Mouse (Mus musculus) lung, adult 10 weeks (tissue): Measurements from ENCODE around the gene Ranbp3. TPM values are rescaled to one million over a fixed set of nuclear protein-coding genes. Genes with fewer than 3 reads are reported as not detected.

Experiments used
- polyA plus RNA-seq: library from polyadenylated mRNA; stranded (reverse); fragments of 350-450 nt; fragmentation: Illumina TruSeq; extraction: RNeasy Lipid Tissue Mini Kit (QIAGEN cat#74804); gene quantifications from one replicate; pipeline ENCODE4 v1.2.3, GENCODE M21; 2014; ENCODE audit warnings: low read depth, low replicate concordance; ENCODE audit not compliant: insufficient read depth

Ranbp3 gene
- 35.0 TPM for polyA plus RNA-seq

GRCm38 (mm10) chr17:56672941-56673646, at the start of gene Ranbp3:
Ranbp3 (plus strand) TSS chr17:56673294.

GRCm38 (mm10) chr17:56626754-56627470, 46.2 kb upstream of the Ranbp3 start, which contains the start of gene Lonp1:
Lonp1 (minus strand) TSS chr17:56626887.

GRCm38 (mm10) chr17:56627530-56628277, 45.4 kb upstream of the Ranbp3 start, which contains the start of gene Catsperd:
Catsperd (plus strand) TSS chr17:56628143.

GRCm38 (mm10) chr17:56717363-56718058, 44.4 kb downstream of the Ranbp3 start, which contains the start of the genes Ndufa11 and Vmac:
Ndufa11 (plus strand) TSS chr17:56717767.
Vmac (minus strand) TSS chr17:56718022.

GRCm38 (mm10) chr17:56757416-56758123, 84.5 kb downstream of the Ranbp3 start, which contains the start of gene Nrtn:
Nrtn (minus strand) TSS chr17:56757530.

Other genes with a start within 250 kb of the Ranbp3 start
- gene Ptprs, start 196.8 kb upstream of the Ranbp3 start, polyA plus RNA-seq: 10.7 TPM
- gene Znrf4, start 160.9 kb upstream of the Ranbp3 start, polyA plus RNA-seq: not detected
- 3.3 TPM for gene Gm20219, start 118.9 kb upstream of the Ranbp3 start, polyA plus RNA-seq
- gene Safb2, start 88.7 kb upstream of the Ranbp3 start, polyA plus RNA-seq: 37.8 TPM
- gene Safb, start 88.5 kb upstream of the Ranbp3 start, polyA plus RNA-seq: 55.7 TPM
- gene 2410015M20Rik, start 63.5 kb upstream of the Ranbp3 start, polyA plus RNA-seq: 148 TPM
- gene Rpl36, start 59.9 kb upstream of the Ranbp3 start, polyA plus RNA-seq: 1,805 TPM
- 24.9 TPM for gene Lonp1, start 46.4 kb upstream of the Ranbp3 start, polyA plus RNA-seq
- 0.23 TPM for gene Catsperd, start 45.2 kb upstream of the Ranbp3 start, polyA plus RNA-seq
- gene Ndufa11, start 44.5 kb downstream of the Ranbp3 start, polyA plus RNA-seq: 261 TPM
- gene Vmac, start 44.7 kb downstream of the Ranbp3 start, polyA plus RNA-seq: 19.7 TPM
- gene Nrtn, start 84.2 kb downstream of the Ranbp3 start, polyA plus RNA-seq: 2.7 TPM
- gene Dus3l, start 91.5 kb downstream of the Ranbp3 start, polyA plus RNA-seq: 18.8 TPM
- gene Prr22, start 97.0 kb downstream of the Ranbp3 start, polyA plus RNA-seq: 0.23 TPM
- 5.4 TPM for gene Rfx2, start 157.7 kb downstream of the Ranbp3 start, polyA plus RNA-seq
- not detected for gene Acsbg2, start 201.2 kb downstream of the Ranbp3 start, polyA plus RNA-seq
- gene 1700061G19Rik, start 202.2 kb downstream of the Ranbp3 start, polyA plus RNA-seq: 0.19 TPM